Mouse (Mus musculus) embryo, embryonic 11 days (tissue): ENCODE results near the gene Cdhr3.
"Not testable (repeated sequence)": the region's sequence is repeated elsewhere in the genome, so short reads cannot be mapped to it uniquely, and the experiment has no call there.

ENCODE experiments used
- DNase-seq: peaks from one replicate; pipeline ENCODE4 v3.0.0-alpha.2; 2015

Gene Cdhr3

GRCm38 (mm10) chr12:33071901-33072672, 20.6 kb downstream of the Cdhr3 start:
- DNase-seq, result no peak

- no peak for DNase-seq
Measured at GRCm38 (mm10) chr12:33068977-33069376, 23.7 kb downstream of the Cdhr3 start.

GRCm38 (mm10) chr12:33066355-33066754, 26.3 kb downstream of the Cdhr3 start:
- no peak for DNase-seq

GRCm38 (mm10) chr12:33065162-33065561, 27.5 kb downstream of the Cdhr3 start:
- DNase-seq, result no peak

- DNase-seq, result no peak
Measured at GRCm38 (mm10) chr12:33064266-33064665, 28.4 kb downstream of the Cdhr3 start.

- DNase-seq, result no peak
Measured at GRCm38 (mm10) chr12:33063250-33063649, 29.4 kb downstream of the Cdhr3 start.

GRCm38 (mm10) chr12:33062379-33062778, 30.3 kb downstream of the Cdhr3 start:
- not testable (repeated sequence) for DNase-seq

GRCm38 (mm10) chr12:33061651-33062050, 31.0 kb downstream of the Cdhr3 start:
- DNase-seq, result no peak

GRCm38 (mm10) chr12:33057231-33058048, 35.2 kb downstream of the Cdhr3 start:
- peak; percentile 79 for DNase-seq

- no peak for DNase-seq
Measured at GRCm38 (mm10) chr12:33056574-33056973, 36.1 kb downstream of the Cdhr3 start.

GRCm38 (mm10) chr12:33056074-33056473, 36.6 kb downstream of the Cdhr3 start:
- no peak for DNase-seq

- DNase-seq, result no peak
Measured at GRCm38 (mm10) chr12:33053746-33054145, 38.9 kb downstream of the Cdhr3 start.

GRCm38 (mm10) chr12:33053311-33053710, 39.4 kb downstream of the Cdhr3 start:
- no peak for DNase-seq

GRCm38 (mm10) chr12:33048391-33048790, 44.3 kb downstream of the Cdhr3 start:
- no peak for DNase-seq

GRCm38 (mm10) chr12:33046434-33046833, 46.2 kb downstream of the Cdhr3 start:
- no peak for DNase-seq

- no peak for DNase-seq
Measured at GRCm38 (mm10) chr12:33045533-33046361, 46.9 kb downstream of the Cdhr3 start.

- no peak for DNase-seq
Measured at GRCm38 (mm10) chr12:33041476-33041875, 51.2 kb downstream of the Cdhr3 start.

GRCm38 (mm10) chr12:33040811-33041210, 51.9 kb downstream of the Cdhr3 start:
- DNase-seq, result no peak

- no peak for DNase-seq
Measured at GRCm38 (mm10) chr12:33038676-33039075, 54.0 kb downstream of the Cdhr3 start.

GRCm38 (mm10) chr12:33035719-33036521, 56.8 kb downstream of the Cdhr3 start:
- peak; percentile 51 for DNase-seq

GRCm38 (mm10) chr12:33035089-33035718, 57.5 kb downstream of the Cdhr3 start:
- DNase-seq, result no peak
